Mouse (Mus musculus) v-Abl transformed pro-B cells (cell line): ENCODE results near the gene Gtsf1l.

Source experiments
- in situ Hi-C, 2 experiments: fragments of 400-800 bp; cut with MboI; formaldehyde crosslinking; loops; one replicate each; pipeline ENCODE4 v1.15.1; 2025; ENCODE audit not compliant: unreplicated experiment in 2 of 2

Gtsf1l gene

DNA sequence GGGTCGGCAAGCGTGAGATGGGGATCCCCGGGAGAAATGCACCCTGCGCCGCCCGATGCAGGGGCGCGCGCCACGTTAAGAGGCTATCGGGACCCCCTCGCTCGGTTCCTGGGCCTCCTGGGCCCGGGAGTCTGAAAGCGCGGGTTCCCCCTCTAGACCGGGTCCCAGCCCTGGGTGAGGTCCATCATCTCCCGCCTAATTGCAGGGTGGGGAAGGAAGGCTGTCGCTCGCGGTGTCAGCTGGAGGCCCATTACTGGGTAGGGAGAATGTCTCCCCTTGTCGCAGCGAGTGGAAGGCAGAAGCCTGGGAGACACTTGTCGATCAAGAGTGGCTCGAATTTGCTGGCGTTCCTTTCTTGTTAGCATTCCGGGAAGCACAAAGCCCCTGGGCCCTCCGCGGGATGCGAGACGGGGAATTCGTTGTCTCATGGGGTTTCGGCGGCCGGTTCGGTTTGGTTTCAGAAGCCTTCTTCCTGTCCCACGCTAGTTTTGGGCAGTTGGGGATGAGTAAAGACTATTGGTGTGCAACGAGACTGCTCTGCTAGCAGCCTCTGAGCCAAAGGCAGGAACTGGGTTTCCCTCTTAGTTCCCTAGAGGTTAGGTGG is 32.7 kb downstream of the Gtsf1l start:
- in situ Hi-C loops = no loop called here

DNA sequence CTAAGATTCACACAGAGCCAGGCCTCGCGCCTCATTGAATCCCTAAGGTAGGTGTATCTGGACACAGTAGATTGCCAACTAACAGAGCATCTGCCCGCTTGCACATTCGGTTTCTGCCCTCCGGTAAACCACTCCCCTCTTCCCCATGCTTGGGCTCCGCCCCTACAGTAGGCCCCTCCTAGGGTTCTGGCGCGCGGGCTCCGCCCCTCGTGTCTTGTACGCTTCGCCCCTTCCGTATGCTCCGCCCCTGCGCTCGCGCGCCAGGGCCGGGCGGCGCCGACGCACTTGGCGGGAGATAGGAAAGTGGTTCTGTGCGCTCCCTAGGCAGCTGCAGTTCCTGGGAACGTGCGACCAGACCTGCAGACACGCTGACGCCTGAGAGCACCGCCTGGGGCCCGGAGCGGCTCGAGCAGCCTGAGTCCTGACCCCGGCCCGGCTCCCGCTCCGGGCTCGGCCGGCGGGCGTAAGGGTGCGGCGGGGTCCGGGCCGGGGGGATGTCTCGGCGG is 33.3 kb downstream of the Gtsf1l start, which contains the start of gene Mybl2:
Gene Mybl2, plus strand, starts transcription at position 353 of the 506 bp plus-strand sequence.
- in situ Hi-C loops = no loop called here

DNA sequence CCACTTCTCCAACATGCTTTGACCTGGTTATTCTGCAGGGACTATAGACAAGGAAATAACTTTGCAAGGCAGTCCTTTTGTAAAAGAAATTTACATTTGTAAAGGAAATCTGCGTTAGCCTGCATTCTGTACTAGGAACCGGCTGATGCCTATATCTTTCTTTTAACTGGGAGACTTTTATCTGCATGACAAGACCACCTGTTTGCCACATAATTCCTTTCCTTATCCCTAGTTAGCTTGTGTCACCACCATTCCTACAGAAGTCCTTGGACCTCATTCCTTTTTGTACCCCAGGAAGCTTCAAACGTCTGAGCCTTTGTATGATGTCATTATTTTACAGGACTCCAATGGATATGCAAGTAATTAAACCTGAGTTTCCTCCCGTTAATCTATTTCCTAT is 34.8 kb downstream of the Gtsf1l start:
- in situ Hi-C loops = no loop called here

DNA sequence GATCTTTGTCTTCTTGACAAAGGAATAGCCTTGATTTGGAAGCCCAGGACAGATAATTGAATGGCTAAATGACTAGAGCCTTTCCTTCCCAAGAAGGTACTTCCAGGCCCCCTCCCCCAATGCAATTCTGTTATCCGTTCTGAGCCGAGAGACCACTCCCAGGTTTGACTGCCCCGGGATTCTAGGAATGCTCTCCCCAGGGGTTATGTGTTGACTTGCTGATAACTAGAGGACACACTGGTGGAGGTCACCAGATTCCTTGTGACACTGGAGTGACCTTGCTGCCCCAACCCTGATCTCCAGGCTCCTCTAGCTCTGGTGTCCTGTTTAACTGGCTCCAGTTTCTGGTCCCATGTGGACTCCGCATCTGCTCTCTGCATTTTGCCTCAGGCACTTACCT is 35.6 kb downstream of the Gtsf1l start:
- in situ Hi-C loops = no loop called here

DNA sequence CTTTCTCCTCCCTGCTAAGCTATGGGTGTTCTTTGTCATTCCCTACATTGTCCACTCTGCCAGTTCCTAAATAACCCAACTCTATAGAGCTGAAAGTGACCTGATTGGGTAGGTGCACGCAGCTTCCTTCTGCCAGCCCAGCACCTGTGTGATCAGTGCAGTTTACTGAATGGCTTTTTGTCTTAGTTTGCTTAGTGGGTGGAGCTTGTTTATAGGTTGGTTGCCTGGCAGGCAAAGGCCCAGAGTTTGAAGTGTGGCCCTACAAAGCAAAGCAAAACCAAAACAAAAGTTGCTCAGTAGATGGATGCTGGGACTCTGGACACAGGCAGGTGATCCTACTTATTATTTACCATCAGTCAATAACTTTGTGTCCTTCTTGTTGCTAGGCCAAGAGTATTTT is 36.0 kb downstream of the Gtsf1l start:
- in situ Hi-C loops = no loop called here

DNA sequence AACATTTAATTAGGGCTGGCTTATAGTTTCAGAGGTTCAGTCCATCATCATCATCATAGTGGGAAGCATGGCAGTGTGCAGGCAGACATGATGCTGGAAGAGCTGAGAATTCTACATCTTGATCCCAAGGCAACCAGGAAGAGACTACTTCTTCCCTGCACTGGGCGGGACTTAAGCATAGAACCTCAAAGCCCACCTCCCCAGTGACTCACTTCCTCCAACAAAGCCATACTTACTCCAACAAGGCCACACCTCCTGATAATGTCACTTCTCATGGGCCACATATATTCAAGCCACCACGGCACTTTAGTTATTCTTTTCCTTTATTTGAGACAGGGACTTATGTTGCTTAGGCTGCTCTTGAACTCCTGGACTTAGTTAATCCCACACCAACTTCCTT is 38.5 kb downstream of the Gtsf1l start:
- in situ Hi-C loops = no loop called here

DNA sequence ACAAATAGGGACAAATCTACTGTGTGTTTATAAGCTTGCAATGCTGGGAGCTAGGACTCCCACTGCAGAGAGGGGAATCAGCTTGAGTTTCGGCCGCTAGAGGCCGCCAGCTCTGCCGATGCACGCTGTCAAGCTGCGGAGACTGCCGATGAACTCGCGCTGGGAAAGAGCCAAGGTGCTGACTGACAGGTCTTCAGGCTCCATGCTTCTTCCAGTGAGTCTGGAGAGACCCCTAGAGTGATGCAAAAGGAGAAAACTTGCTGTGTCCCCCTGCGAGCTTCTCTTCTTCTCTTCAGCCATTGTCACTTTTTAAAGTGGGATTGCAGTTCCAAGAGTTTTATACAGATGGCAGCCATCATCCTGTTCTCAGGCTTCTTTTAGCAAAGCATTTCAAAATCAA is 39.5 kb downstream of the Gtsf1l start:
- in situ Hi-C loops = no loop called here

DNA sequence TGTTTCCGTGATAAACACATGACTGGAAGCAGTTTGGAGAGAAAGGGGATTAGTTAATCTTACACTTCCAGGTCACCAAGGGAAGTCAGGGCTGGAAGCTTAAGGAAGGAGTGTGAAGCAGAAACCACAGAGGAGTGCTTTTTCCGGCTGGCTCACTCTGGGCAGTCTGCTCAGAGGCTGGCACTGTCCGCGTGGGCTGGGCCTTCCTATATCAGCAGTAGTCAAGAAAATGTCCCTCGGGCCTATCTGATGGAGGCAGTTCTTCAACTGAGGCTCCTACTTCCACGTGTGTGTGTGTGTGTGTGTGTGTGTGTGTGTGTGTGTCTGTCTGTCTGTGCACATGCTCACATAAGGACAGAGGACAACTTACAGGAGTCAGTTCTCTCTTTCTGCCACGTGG is 47.7 kb downstream of the Gtsf1l start:
- in situ Hi-C loops = no loop called here
